Mouse (Mus musculus) CH12.LX (cell line): ENCODE results near the gene Efnb2. TPM values are rescaled to one million over a fixed set of nuclear protein-coding genes. Genes with fewer than 3 reads are reported as not detected.

ENCODE experiments used
- DNase-seq: peaks from one replicate; pipeline ENCODE4 v3.0.0-alpha.2; 2013; ENCODE audit errors: extremely low read depth
- H3K27ac ChIP-seq: 2 replicates; pipeline ENCODE4 v1.5.1; 2012; ENCODE audit warnings: low read depth, mild to moderate bottlenecking, control low read depth, moderate library complexity; ENCODE audit not compliant: insufficient read depth
- H3K27me3 ChIP-seq: replicated peaks from 2 replicates; pipeline ENCODE3; 2012; ENCODE audit warnings: inconsistent platforms
- H3K36me3 ChIP-seq, 2 experiments: replicated peaks in 1 of 2; 2 replicates each; pipeline versions ENCODE3 to v1.6.1; 2012; ENCODE audit warnings: inconsistent platforms in 1 of 2, low read length in 1 of 2, mild to moderate bottlenecking in 1 of 2, mixed read lengths in 1 of 2, moderate library complexity in 1 of 2; ENCODE audit not compliant: control insufficient read depth in 1 of 2, insufficient read depth in 1 of 2
- H3K4me1 ChIP-seq, 2 experiments: 2 replicates each; pipeline ENCODE4 v1.6.1; 2012; ENCODE audit warnings: inconsistent platforms in 1 of 2, moderate library complexity in 1 of 2; ENCODE audit not compliant: insufficient read depth in 2 of 2, control insufficient read depth in 1 of 2
- H3K4me2 ChIP-seq: 2 replicates; pipeline ENCODE4 v1.6.1; 2012; ENCODE audit warnings: low read depth, mild to moderate bottlenecking, control low read depth; ENCODE audit not compliant: poor library complexity, insufficient read depth, severe bottlenecking
- H3K4me3 ChIP-seq, 3 experiments: fragments of 150-350 bp in 1 of 3; sonication (generic) in 1 of 3; replicated peaks in 1 of 3; 2 replicates each; pipeline versions ENCODE3 to v1.5.1; 2011 to 2012; ENCODE audit warnings: low read depth in 2 of 3, low read length in 2 of 3, mild to moderate bottlenecking in 2 of 3, moderate library complexity in 2 of 3, control low read depth in 1 of 3, improper control_type of control experiment in 1 of 3, inconsistent platforms in 1 of 3, mixed read lengths in 1 of 3; ENCODE audit not compliant: poor library complexity in 1 of 3
- H3K79me2 ChIP-seq: replicated peaks from 2 replicates; pipeline ENCODE4 v1.6.1; 2012; ENCODE audit warnings: mild to moderate bottlenecking, moderate library complexity; ENCODE audit not compliant: control insufficient read depth, poor library complexity, insufficient read depth, severe bottlenecking; ENCODE audit errors: extremely low read depth
- H3K9ac ChIP-seq: 2 replicates; pipeline ENCODE4 v1.6.1; 2012; ENCODE audit warnings: low read depth, mild to moderate bottlenecking, control low read depth, moderate library complexity; ENCODE audit not compliant: insufficient read depth
- H3K9me3 ChIP-seq: replicated peaks from 2 replicates; pipeline ENCODE3; 2012; ENCODE audit warnings: low read length, inconsistent platforms, mixed read lengths
- CHD1 ChIP-seq: IDR thresholded peaks from 2 replicates; pipeline ENCODE4 v1.6.1; 2012; ENCODE audit warnings: low read depth, low read length, improper control_type of control experiment, inconsistent platforms
- CTCF ChIP-seq, 2 experiments: IDR thresholded peaks in 1 of 2; conservative IDR thresholded peaks in 1 of 2; 2 replicates each; pipeline ENCODE4 v1.5.1; 2011 to 2012; ENCODE audit warnings: low read depth in 2 of 2, low read length in 2 of 2, improper control_type of control experiment in 1 of 2, inconsistent platforms in 1 of 2, mild to moderate bottlenecking in 1 of 2, moderate library complexity in 1 of 2
- ELF1 ChIP-seq: IDR thresholded peaks from 2 replicates; pipeline ENCODE4 v1.6.1; 2014; ENCODE audit warnings: low read depth, mild to moderate bottlenecking, inconsistent platforms, low read length, improper control_type of control experiment
- ETS1 ChIP-seq: conservative IDR thresholded peaks from 2 replicates; pipeline ENCODE4 v1.6.1; 2012; ENCODE audit warnings: low read depth, mild to moderate bottlenecking, inconsistent platforms, low read length, improper control_type of control experiment, moderate library complexity
- GABPA ChIP-seq: IDR thresholded peaks from 2 replicates; pipeline ENCODE4 v1.6.1; 2012; ENCODE audit warnings: low read depth, low read length, improper control_type of control experiment, inconsistent platforms; ENCODE audit not compliant: insufficient replicate concordance
- JUN ChIP-seq: IDR thresholded peaks from 2 replicates; pipeline ENCODE4 v1.6.1; 2011; ENCODE audit warnings: low read depth, mild to moderate bottlenecking, low read length, improper control_type of control experiment, moderate library complexity; ENCODE audit not compliant: insufficient read depth
- JUND ChIP-seq: conservative IDR thresholded peaks from 2 replicates; pipeline ENCODE4 v1.6.1; 2011; ENCODE audit warnings: low read depth, low read length, improper control_type of control experiment
- MAFK ChIP-seq: IDR thresholded peaks from 2 replicates; pipeline ENCODE4 v1.6.1; 2011; ENCODE audit warnings: low read length, improper control_type of control experiment; ENCODE audit not compliant: insufficient replicate concordance
- MAZ ChIP-seq: IDR thresholded peaks from 2 replicates; pipeline ENCODE4 v1.6.1; 2012; ENCODE audit warnings: low read depth, mild to moderate bottlenecking, inconsistent platforms, low read length, improper control_type of control experiment, moderate library complexity
- MYC ChIP-seq: IDR thresholded peaks from 2 replicates; pipeline ENCODE4 v1.6.1; 2011; ENCODE audit warnings: low read depth, mild to moderate bottlenecking, improper control_type of control experiment, low read length
- NELFE ChIP-seq: IDR thresholded peaks from 2 replicates; pipeline ENCODE4 v1.6.1; 2011; ENCODE audit warnings: low read depth, low read length, improper control_type of control experiment
- PAX5 ChIP-seq: IDR thresholded peaks from 2 replicates; pipeline ENCODE4 v1.6.1; 2012; ENCODE audit warnings: low read length, inconsistent platforms, mixed read lengths
- RAD21 ChIP-seq: IDR thresholded peaks from 2 replicates; pipeline ENCODE4 v1.6.1; 2011; ENCODE audit warnings: low read depth, mild to moderate bottlenecking, low read length, improper control_type of control experiment, moderate library complexity
- RCOR1 ChIP-seq: conservative IDR thresholded peaks from 2 replicates; pipeline ENCODE4 v1.6.1; 2012; ENCODE audit warnings: low read depth, mild to moderate bottlenecking, inconsistent platforms, low read length, improper control_type of control experiment
- TCF12 ChIP-seq: IDR thresholded peaks from 2 replicates; pipeline ENCODE4 v1.6.1; 2014; ENCODE audit warnings: low read depth, mild to moderate bottlenecking, inconsistent platforms, low read length, improper control_type of control experiment
- UBTF ChIP-seq: IDR thresholded peaks from 2 replicates; pipeline ENCODE4 v1.6.1; 2012; ENCODE audit warnings: low read depth, mild to moderate bottlenecking, inconsistent platforms, low read length, improper control_type of control experiment, moderate library complexity
- USF1 ChIP-seq: IDR thresholded peaks from 2 replicates; pipeline ENCODE4 v1.6.1; 2014; ENCODE audit warnings: low read depth, mild to moderate bottlenecking, inconsistent platforms, low read length, improper control_type of control experiment
- ZC3H11A ChIP-seq: IDR thresholded peaks from 2 replicates; pipeline ENCODE4 v1.6.1; 2012; ENCODE audit warnings: low read depth, mild to moderate bottlenecking, inconsistent platforms, low read length, improper control_type of control experiment
- ZMIZ1 ChIP-seq: IDR thresholded peaks from 2 replicates; pipeline ENCODE4 v1.6.1; 2012; ENCODE audit warnings: low read depth, mild to moderate bottlenecking, inconsistent platforms, low read length, improper control_type of control experiment
- dilution Hi-C: fragments of 300-500 bp; cut with MboI; formaldehyde crosslinking; loops from 2 replicates; pipeline ENCODE4 v1.14.3; 2020; ENCODE audit warnings: low sequenced_read_pairs; ENCODE audit not compliant: extremely low pct_unique_long_range_greater_than_20kb, extremely low pct_ligation_motif_present
- in situ Hi-C: fragments of 300-500 bp; cut with MboI; formaldehyde crosslinking; loops from 3 replicates; pipeline ENCODE4 v1.14.3; 2019; ENCODE audit warnings: low sequenced_read_pairs, low pct_ligation_motif_present, low pct_unique_long_range_greater_than_20kb, mixed read lengths
- polyA plus RNA-seq: library from polyadenylated mRNA; unstranded; fragments of >175 nt; gene quantifications from 2 replicates; pipeline ENCODE4 v1.2.1, GENCODE M21; 2012; ENCODE audit warnings: low read depth; ENCODE audit not compliant: insufficient read length
- total RNA-seq, 2 experiments: library from RNA; depleted of rRNA; stranded (reverse); fragments of 300-350 nt in 1 of 2; fragments of >200 nt in 1 of 2; gene quantifications; 2 replicates each; pipeline ENCODE4 v1.2.3; 2012 to 2014

The Efnb2 gene
- total and polyA plus RNA-seq, 3 experiments: 0.06 to 0.25 TPM; not detected in 1

GRCm38 (mm10) chr8:8653343-8653742 is 7.7 kb downstream of the Efnb2 start:
- Histone ChIP-seq H3K4me1 (no peaks in the 10 kb centered on the region), H3K36me3 (no peaks in the 10 kb centered on the region), H3K9ac (no peak overlapping the region), H3K27me3 (no peaks in the 10 kb centered on the region), H3K4me3 (no peak overlapping the region), H3K9me3 (peaks cover 9% of the 10 kb centered on the region), H3K79me2 (no peaks in the 10 kb centered on the region), H3K4me2 (no peak overlapping the region), H3K27ac (no peak overlapping the region)
- in situ Hi-C loops (no loop called here), dilution Hi-C loops (no loop called here)
- TF ChIP-seq MAFK (no peak), GABPA (no peak), CTCF (conservative IDR thresholded peaks at IDR 0.05 in 1 of 2, IDR thresholded peaks at IDR 0.05 in 1 of 2; ENCODE audit: low read depth in 2 of 2, low read length in 2 of 2) (no peak), CHD1 (no peak), USF1 (no peak), ETS1 (no peak), RCOR1 (no peak), PAX5 (no peak), JUN (no peak), MAZ (no peak), ZMIZ1 (no peak), TCF12 (no peak), RAD21 (no peak), NELFE (no peak), MYC (no peak), JUND (no peak)
- DNase-seq: no peak

- Histone ChIP-seq H3K36me3 (no peaks in the 10 kb centered on the region), H3K27me3 (no peaks in the 10 kb centered on the region), H3K9me3 (peaks cover 12% of the 10 kb centered on the region), H3K27ac (no peak overlapping the region), H3K4me1 (no peaks in the 10 kb centered on the region), H3K4me3 (no peak overlapping the region), H3K9ac (no peak overlapping the region), H3K4me2 (no peak overlapping the region), H3K79me2 (no peaks in the 10 kb centered on the region)
- in situ Hi-C loops: no loop called here
- dilution Hi-C loops: no loop called here
- TF ChIP-seq CTCF (conservative IDR thresholded peaks at IDR 0.05 in 1 of 2, IDR thresholded peaks at IDR 0.05 in 1 of 2; ENCODE audit: low read depth in 2 of 2, low read length in 2 of 2): no peak
- no peak for TF ChIP-seq PAX5
- no peak for TF ChIP-seq RAD21
- TF ChIP-seq UBTF: no peak
- no peak for TF ChIP-seq TCF12
- TF ChIP-seq ZC3H11A: no peak
- TF ChIP-seq JUND: no peak
- no peak for TF ChIP-seq CHD1
- no peak for TF ChIP-seq ELF1
- no peak for DNase-seq
Measured at GRCm38 (mm10) chr8:8652388-8652787, 8.7 kb downstream of the Efnb2 start.
